Mouse (Mus musculus) right cerebral cortex, postnatal 14 days (tissue): ENCODE data around the gene Obsl1.

Source experiments
- DNase-seq: peaks from one replicate; pipeline ENCODE4 v3.0.0; 2022

Gene Obsl1

DNA sequence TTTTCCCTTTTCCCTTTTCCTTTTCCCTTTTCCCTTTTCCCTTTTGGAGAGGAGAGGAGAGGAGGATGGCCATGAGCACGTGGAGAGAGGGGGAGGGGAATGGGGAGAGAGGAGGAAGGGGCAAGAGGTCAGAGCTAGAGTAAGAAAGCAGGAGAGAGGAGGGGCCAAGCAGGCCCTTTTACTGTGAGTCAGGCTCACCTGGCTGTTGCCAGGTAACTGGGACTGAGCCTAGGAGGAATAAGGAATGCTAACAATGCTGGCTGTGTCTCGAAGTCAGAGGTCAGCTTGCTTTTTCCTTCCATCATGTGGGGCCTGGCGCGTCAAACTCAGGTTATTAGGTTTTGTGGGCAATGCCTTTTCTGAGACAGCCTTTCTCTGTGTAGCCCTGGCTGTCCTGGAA lies 11.7 kb upstream of the Obsl1 start:
- no peak for DNase-seq

DNA sequence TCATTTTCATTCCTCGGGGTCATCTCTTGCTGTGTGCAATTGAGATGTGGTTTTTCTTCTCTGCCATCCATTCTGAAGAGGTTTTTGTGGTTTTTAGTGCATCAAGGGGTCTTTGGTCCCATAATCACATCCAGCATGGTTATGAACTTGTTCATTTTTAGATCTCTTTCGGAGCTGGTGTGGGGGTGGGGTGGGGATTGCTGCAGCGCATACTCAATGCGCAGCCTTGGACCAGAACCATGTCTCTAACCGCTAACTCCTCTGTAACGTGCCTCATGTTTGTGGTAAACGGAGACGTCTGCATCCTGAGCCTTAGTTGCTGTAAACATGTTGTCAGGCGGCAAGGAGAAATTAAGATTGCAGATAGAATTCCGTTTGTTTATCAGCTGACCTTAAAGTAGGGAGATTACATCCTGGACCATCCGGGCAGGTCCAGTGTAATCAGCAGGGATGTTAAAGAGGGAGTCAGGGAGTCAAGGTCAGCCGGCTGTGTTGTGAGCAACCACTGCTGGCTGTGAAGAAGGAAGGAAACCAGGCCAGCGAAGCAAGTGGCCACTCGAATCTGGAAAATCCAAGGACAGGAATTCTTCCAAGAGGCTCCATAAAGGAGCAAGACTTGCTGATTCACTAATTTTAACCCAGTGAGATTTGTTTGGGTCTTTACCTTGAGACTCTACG lies 10.6 kb upstream of the Obsl1 start:
- no peak for DNase-seq

DNA sequence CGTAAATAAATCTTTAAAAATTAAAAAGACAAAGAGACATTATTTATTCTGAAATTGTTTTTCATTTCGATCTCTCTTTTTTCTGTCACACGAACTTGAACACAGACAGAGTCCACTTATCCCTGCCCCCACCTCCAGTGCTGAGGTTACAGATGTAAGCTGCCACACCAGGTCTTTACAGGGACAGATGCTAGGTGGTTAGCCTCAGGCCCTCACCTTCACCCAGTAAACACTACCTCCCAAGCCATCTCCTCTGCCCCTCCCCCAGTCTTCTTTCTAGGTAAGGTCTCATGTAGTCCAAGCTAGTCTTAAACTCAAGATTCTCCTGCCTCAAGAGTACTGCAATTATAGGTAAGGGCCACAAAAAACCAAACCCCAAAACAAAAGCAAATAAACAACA lies 6.3 kb upstream of the Obsl1 start:
- no peak for DNase-seq

DNA sequence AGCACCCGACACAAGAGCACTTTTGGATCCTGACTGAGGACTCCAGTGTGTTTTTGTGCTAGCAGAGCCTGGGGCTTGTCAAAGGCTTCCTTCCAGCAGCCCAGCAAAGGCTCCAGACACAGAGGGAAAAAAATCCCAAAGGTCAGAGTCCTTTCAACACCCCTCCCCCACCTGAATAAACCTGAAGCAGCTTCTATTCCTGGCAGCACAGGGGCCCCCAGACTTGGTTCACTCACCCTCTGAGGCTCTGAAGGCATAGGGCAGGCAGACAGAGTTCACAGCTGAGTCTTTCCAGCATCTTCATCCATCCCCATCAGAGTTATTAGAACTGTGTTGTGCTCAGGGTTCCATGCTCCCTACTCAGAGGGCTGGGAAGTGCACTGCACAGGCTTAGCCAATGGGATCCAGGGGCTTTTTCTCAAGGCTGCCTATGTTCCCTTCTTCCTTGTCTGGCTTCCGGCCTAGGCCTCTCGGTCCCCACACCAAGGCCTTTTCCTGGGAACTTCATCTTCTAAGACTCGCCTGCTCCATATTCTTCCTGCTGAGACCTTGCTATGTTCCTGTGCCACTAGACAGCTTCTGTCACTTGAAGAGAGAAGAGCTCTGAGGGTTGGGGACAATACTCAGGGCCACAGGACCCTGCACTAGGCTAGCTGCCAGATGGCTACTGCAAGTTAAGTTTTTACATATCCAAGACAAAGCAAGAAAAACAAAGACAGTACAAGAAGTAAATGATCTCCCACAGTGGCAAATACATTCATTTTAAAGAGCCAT lies 5.4 kb upstream of the Obsl1 start:
- no peak for DNase-seq

DNA sequence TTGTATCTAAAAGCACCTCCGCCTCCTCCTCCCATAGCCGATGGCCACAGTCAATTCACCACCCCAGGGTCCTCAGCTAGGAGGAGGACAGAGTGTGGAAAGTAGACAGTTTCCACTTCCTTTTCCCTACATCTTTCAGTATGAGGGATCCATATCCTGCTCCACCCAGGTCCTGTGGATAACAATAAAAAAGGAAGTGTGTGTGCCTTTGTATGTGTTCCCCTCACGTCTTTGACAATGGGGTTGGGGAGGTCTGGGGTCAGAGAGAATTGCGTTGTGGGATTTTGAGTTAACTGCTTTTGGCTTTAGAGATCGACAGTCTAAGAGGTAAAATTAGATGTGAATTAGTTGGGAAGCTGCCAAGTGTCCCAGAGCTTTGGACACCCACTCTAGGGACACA lies 3.9 kb upstream of the Obsl1 start:
- DNase-seq: no peak

DNA sequence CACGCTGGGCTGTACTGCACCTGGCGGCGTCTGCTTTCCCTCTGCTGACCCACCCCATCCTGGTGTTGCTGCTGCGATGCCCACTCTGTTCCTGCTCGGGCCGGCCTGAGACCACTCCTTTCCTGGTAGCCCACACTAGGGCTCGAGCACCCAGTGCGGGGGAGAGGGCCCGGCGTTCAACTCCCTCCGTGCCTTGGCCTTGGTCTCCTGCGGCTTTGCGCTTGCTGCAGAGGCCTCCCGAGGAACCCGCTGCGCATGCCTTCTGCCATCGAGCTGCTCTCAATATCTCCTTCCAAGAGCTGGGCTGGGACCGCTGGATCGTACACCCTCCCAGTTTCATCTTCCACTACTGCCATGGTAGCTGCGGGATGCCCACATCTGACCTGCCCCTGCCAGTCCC lies 3.3 kb upstream of the Obsl1 start:
- no peak for DNase-seq

DNA sequence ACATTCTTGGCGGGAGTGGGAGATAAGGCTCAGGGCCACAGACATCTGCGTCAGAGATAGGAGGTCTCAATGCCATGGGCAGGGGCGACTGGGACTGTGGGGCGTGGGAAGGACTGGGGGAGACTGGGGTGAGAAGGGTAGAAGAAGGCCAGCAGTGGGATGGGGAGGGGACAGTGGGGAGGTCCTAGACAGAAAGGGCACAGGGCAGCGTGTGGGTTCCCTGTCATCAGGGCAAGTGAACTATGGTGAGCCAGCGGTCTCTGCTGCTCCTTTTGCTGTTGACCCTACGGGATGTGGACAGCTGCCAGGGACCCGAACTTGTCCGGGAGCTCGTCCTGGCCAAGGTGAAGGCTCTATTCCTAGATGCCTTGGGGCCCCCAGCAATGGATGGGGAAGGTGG lies 754 bp upstream of the Obsl1 start, which contains the start of gene Inha:
Inha (plus strand) TSS at position 72 of the 400 bp plus-strand sequence.
- no peak for DNase-seq

DNA sequence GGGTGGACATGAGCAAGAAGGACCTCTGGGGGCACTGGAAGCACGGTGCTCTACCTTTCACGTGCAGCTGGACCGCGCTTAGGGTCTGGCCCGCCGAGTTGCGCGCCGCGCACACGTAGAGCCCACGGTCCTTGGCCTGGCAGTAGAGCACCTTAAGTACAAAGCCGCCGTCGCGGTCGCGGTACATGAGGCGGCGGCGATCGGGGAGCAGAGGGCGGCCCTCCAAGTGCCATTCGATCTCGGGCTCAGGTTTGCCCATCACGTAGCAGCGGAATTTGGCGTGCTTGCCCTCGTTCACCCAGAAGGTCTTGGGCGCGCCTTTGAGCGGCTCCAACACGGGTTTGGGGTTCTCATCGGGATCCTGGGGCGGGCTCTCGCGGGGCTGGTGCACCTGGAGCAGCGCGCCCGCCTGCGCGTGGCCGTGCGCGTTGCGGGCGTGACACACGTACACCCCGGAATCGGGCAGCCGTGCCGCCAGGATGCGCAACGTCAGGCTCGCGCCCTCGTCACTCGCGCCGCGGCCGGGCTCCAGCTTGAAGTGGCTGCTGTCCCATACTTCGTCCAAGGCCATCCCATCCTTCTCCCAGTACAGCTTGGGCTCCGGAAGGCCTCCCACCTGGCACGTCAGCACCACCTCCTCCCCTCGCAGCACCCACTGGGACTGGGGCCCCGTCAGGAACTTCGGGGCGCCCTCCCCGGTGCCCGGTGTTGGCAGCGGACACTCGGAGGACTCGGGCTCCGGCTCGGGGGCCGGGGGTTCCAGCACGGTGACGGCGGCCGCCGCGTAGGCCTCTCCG lies 895 bp downstream of the Obsl1 start:
- peak; percentile 81 for DNase-seq

DNA sequence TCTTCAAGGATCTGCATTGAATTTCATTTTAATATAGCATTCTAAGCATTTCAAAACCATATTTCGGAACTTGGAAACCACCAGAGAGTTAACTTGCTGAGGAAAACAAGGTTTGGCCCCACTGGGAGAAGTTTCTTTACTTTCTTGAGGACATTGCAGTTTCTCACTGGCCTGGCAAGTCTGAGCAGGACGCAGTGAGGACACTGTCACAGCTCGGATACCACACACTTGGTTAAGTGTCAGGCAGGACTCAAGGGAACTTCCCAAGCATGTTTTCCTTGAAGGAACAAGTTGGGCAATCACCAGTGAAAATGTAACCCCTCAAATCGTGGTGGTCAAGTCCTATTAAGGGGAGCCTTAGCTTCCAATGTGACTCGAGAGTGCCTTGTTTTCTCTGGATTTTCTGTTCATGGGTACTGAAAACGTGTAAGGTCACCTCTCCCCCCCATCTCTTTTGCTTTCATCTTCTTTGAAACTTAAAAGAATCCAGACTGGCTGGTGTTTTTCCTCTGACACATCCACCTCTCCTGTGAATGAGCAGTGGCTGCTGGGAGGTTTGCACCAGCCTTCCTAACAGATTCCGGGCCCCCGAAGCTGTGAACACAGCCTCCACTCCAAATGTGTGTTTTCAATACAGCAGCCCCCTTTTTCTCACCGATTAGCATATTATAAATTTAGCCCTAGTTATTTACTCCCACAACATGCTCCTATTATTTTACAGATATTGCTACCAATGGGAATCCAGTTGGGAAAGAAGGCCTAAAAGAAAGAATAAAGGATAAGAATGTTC lies 1.8 kb downstream of the Obsl1 start:
- DNase-seq: no peak

DNA sequence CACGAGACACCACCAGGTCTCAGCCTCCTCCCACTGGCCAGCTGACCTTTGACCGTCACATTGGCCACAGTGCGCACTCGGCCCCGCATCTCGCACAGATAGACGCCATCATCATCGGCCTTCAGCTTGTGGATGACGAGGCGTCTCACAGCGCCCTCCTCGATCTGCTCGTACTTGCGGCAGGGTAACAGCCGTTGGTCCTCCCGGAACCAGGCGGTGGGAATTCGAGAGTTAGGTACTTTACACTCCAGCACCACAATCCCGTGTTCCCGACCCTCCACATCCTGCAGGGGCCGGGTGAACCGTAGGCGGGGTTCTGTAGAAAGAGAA lies 2.6 kb downstream of the Obsl1 start:
- no peak for DNase-seq

DNA sequence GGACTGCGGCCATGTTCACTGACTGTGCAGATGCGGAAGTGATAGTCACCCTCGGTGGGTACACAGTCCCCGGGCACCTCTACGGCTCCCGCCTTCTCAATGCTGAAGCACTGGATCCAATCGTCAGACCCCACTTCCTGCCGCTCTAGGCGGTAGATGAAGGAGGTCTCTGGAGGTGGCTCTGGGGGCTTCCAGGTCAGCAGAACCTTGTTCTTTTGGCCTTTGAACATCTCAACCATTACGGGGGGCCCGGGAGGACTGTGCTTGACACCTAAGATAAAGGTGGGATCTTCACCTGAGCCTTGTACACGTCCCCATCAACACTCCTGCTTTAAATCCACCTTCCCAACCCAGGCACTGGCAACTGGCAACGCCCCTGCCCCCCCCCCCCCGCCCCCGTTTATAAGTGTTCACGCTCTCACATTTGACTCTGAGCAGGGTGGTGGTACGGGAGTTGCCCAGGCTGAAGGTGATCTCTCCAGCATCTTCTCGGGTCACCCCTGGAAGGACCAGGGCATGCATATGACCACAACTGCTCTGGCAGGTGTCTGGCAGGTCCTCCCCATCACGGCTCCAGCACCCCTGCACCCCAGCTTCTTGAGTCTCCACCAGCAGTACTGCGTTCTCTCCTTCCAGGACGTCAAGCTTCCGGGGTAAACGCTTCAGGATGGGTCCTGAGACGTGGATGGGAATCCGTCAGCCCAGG lies 3.2 kb downstream of the Obsl1 start:
- no peak for DNase-seq

DNA sequence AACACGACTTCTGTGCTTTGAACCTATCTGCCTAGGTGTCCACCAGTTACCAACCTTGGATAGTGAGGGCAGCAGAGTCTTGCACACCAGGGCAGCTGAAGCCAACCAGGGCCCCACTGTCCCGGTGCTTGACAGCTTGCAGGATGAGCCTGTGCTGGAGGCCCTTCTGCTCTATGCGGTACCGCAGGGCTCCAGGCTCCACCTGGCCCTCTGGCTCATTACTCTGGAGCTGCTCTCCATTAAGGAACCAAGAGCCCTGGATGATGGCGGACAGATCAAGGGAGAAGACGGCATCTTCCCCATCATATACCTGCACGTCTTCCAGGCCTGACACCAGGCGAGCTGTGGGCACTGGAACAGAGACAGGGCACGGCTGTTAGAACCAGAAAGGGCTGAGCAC lies 4.3 kb downstream of the Obsl1 start:
- DNase-seq: no peak

DNA sequence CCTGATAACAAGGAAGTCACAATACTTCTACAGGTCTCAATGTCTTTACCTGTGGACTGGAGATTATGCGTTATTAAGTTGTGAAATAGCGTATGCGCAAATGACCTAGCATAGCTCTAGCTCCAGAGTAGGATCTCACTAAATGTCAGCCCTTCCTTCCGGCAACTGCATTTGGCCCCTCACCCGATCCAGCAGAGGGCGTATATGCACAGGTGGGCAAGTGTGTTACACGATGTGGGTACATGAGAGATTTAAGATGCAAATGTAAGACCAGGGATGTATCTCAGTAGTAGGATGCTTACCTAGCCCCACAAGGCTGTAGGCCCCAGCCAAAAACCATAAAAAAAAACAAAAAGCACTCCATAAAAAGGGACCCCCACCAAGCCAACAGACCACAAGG lies 6.8 kb downstream of the Obsl1 start:
- DNase-seq: no peak

DNA sequence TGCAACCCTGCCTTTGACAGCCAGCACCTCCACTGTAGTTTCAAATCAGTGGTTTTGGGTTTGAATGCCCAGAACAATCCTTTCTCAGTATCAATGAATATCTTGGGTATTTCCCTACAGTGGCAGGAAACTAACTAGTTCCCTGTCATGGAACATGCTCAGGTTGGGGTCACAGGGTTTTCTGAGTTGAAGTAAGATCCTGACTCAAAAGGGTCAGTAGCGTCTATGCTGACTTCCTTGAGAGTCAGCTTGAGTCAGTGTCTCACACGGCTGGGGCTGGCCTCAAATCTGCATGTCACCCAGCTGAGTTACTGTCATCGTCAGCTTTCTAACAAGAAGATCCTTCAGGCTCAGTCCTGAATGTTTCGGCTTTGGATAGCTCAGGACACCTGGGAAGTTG lies 7.4 kb downstream of the Obsl1 start:
- no peak for DNase-seq

DNA sequence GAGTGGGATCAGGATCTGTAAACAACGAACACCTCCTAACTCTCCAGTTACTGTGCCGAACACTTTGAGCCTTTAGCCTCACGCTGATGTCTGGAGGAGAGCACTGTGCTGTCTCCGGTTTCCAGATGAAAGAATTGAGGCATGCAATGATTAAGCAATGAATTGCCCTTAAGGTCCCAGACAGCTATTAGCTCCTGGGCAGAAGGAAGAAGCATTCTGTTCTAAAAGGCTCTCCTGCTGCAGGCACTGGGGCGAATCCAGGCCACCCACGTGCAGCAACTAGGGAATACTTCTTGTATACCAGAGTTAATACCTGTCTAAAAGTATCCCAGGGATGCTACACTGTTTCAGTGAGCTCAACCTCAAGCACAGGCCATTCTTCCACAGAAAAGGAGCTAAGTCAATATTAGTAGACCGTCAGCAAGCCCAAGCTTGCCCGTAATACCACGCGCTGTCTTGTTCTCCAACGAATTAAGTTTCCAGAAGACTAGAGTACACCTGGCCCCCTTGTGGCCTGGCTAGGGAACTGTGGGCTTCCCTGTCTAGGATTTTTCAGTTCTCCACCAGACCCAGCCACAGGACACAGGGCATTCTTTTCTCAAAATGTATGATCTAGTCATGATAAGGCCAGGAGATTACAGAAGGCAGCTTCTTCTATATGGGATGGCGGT lies 11.2 kb downstream of the Obsl1 start:
- DNase-seq: no peak

DNA sequence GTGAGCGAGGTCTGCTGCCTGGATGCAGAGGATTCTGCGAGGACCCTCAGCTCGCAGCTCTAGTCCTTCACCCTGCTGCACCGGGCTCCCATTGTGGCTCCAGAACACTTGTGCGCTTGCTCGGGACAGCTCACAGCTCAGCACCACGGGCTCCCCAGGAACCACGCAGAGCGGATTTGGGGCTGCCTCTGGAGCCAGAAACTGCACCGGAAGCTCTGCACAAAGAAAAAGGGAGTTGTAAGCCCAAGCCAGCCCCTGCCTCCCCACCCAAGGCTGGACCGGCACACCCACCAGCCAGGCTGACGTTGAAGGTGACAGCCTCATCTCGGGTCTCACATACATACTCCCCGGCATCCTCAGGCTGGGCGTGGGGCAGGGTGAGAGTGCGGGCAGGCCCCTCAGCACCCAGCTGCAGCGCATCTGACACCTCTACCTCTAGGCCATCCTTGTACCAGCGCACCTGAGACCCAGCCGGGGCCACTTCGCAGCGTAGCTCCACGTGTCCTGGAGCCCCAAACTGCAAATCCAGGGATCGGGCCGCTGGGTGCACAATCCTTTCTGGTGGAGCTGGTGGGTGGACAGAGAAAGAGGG lies 13.6 kb downstream of the Obsl1 start:
- no peak for DNase-seq

DNA sequence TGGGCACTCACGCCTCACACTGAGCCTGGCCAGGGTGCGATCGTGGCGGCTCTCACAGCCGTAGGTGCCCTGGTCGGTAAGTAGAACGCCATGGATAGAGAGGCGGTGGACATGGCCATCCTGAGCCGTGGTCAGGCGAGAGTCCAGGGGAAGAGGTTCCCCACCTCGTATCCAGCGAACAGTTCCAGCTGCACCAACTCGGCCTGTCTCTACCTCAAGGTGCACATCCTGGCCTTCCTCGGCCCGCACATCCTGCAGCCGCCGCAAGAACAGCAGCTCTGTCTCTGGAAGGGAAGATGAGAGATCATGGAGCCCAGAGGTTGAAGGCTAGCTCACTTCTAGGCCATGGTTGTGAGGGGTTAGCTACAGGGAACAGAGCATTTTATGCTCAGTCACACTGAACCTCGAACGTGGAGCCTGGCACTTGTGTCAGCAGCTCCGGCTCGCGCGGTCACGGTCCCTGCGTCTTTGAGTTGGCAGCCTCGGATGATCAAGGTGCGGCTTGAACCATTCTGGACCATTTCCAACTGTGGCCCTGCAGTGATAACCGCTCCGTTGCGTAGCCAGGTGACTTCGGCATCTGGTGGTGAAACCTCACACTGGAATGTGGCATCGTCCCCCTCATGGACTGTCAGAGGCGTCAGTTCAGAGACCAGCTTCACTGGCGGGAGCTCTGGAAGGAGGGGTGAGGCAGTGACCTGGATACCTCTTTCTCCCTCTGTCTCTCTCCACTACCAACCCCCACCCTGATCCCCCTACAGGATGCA lies 15.3 kb downstream of the Obsl1 start:
- DNase-seq: no peak

DNA sequence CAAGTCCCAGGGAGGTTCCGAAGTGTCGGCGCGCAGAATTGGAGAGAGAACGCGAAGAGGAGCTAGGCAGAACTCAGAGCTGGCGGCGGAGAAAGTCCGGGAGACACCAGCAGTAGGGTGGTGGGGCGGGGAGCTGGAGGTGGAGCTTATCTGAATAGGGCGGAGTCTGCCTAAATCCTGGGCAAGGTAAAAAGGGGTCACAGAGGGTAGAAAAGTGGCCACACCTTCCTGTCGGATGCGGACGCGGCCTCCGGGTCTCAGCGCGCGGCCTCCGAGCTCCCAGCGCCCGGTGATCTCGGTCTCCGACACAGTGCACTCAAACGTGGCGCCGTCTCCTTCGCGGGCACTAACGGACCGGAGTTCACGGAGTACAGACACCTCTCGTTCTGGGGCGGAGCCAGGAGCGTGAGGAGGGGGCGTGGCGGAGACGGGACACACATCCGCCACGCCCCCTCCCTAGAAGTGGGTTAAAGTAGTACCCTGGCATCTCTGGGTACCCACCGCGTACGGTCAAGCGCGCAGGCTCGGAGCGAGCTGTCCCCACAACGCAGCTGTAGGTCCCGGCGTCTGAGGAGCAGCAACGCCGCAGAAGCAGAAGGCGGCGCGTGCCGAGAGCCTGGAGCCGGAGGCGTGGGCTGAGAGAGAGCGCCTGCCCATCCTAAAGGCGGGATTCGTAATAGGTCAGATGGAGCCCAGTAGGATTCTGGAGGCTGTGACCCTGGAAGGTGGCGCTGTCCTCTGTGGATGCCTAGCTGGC lies 18.7 kb downstream of the Obsl1 start:
- peak; percentile 71 for DNase-seq

DNA sequence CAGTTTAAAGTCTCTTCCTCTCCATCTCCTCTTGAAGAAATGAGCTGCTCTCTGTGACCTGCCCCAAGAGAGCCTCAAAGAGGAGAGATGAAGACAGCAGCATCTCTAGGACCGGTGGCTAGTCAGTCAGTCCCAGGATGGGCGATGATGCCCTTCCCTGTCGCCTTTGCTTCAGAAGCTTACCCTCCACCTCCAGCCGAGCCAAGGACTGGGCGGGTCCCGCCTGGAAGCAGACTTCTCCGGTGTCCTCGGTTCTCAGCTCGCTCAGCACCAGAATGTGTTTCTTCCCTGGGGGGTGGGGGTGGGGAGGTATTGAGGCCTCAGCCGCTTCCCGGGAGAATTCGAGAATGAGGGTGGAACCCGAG lies 19.2 kb downstream of the Obsl1 start:
- no peak for DNase-seq

DNA sequence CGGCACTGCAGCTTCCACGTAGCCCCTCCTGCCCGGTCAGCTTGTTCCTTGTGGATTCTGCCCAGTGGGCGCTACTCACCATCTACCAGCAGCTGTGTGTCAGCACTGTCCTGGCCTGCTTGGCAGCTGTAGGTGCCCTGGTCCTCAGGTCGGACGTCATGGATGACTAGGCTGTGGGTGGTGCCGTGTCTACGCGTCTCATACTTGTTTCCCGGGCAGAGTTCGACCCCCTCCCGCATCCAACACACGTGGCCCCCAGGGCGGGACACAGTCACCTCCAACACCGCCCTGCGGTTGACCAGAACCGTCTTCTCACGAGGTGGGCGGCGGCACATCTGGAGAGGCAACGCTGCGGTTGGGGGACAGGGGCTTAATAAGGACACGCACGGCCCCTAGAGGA lies 19.7 kb downstream of the Obsl1 start:
- DNase-seq: no peak
